Mouse (Mus musculus): ENCODE measurements around the gene Trub1. TPM values are rescaled to one million over a fixed set of nuclear protein-coding genes. Genes with fewer than 3 reads are reported as not detected.

Gene Trub1
- 6.6 and 10.3 TPM in 2 replicates for polyA plus RNA-seq (2012; rRNA removed; ENCODE audit: low replicate concordance)

GRCm38 (mm10) chr19:57452492-57453217, at the start of gene Trub1:
Gene Trub1 (plus strand): TSS chr19:57452912.

Other genes starting within 250 kb of the Trub1 start
- gene Ablim1, start 138.0 kb upstream of the Trub1 start, polyA plus RNA-seq (2012; rRNA removed; ENCODE audit: low replicate concordance): 61.1 and 81.2 TPM in 2 replicates
- gene Fam160b1, start 92.2 kb upstream of the Trub1 start, polyA plus RNA-seq (2012; rRNA removed; ENCODE audit: low replicate concordance): 11.7 and 17.7 TPM in 2 replicates
- 13.6 and 24.5 TPM in 2 replicates for gene Atrnl1, start 158.1 kb downstream of the Trub1 start, polyA plus RNA-seq (2012; rRNA removed; ENCODE audit: low replicate concordance)

Data from subcutaneous adipose tissue, adult 2 months (tissue).